24 mouse cellular contexts compared by ENCODE assay signal in genomic region chr11:11694072-11694471, GRCm38 (mm10). TPM values are rescaled to one million over a fixed set of nuclear protein-coding genes. Genes with fewer than 3 reads are reported as not detected.
A peak's percentile ranks its signal among the peaks of the same experiment; 100 is the strongest.
DNase-seq lines count a peak whose midpoint lies in the region; ATAC-seq and TF ChIP-seq lines count a peak whose summit lies in the region.
"Had no signal": no experiment of that assay in that cellular context is flagged by ENCODE, and none has a peak within 500 bp of the region (broad histone marks: within the 10 kb centered on the region; RNA-seq: fewer than 3 reads in every experiment).

No protein-coding gene starts in this region.

- no peak overlapping the region for H3K4me2 ChIP-seq in midbrain, embryonic 14.5 days (ENCODE audit: low read length)
- H3K4me2 ChIP-seq: embryonic facial prominence, embryonic 12.5 days; heart, embryonic 11.5 days; hindbrain, embryonic 12.5 days; limb, embryonic 15.5 days; lung, embryonic 15.5 days had no signal

- no peaks in the 10 kb centered on the region for H3K9me3 ChIP-seq in megakaryocyte, embryonic 14.5 days
- no peaks in the 10 kb centered on the region for H3K9me3 ChIP-seq in G1E (replicated peaks)
- no peaks in the 10 kb centered on the region for H3K9me3 ChIP-seq in limb, embryonic 10.5 days (replicated peaks)
- H3K9me3 ChIP-seq in midbrain, embryonic 14.5 days (ENCODE audit: control insufficient read depth, low read length), result no peaks in the 10 kb centered on the region
- H3K9me3 ChIP-seq: embryonic facial prominence, embryonic 12.5 days; hindbrain, embryonic 12.5 days; limb, embryonic 15.5 days; lung, embryonic 15.5 days had no signal

- peaks cover 1% of the 10 kb centered on the region for H3K36me3 ChIP-seq in megakaryocyte, embryonic 14.5 days (replicated peaks; ENCODE audit: low read length)
- peaks cover 67% of the 10 kb centered on the region for H3K36me3 ChIP-seq in G1E (replicated peaks)
- H3K36me3 ChIP-seq in limb, embryonic 10.5 days, result no peaks in the 10 kb centered on the region
- no peaks in the 10 kb centered on the region for H3K36me3 ChIP-seq in midbrain, embryonic 14.5 days (ENCODE audit: control insufficient read depth, insufficient read depth, low read length)
- H3K36me3 ChIP-seq: embryonic facial prominence, embryonic 12.5 days; hindbrain, embryonic 12.5 days; limb, embryonic 15.5 days; lung, embryonic 15.5 days had no signal

- peaks cover 84% of the 10 kb centered on the region for H3K4me1 ChIP-seq in megakaryocyte, embryonic 14.5 days
- peaks cover 88% of the 10 kb centered on the region for H3K4me1 ChIP-seq in G1E (ENCODE audit: insufficient read depth, low read depth, low read length)
- H3K4me1 ChIP-seq in limb, embryonic 10.5 days, result no peaks in the 10 kb centered on the region
- no peaks in the 10 kb centered on the region for H3K4me1 ChIP-seq in midbrain, embryonic 14.5 days (ENCODE audit: control insufficient read depth, insufficient read depth, low read length)
- H3K4me1 ChIP-seq: embryonic facial prominence, embryonic 12.5 days; hindbrain, embryonic 12.5 days; limb, embryonic 15.5 days; lung, embryonic 15.5 days had no signal

- TF ChIP-seq CTCF in G1E (IDR thresholded peaks at IDR 0.05; ENCODE audit: low read depth, low read length), result no peak

- H3K9ac ChIP-seq in midbrain, embryonic 14.5 days (replicated peaks; ENCODE audit: low read length), result no peak overlapping the region
- H3K9ac ChIP-seq: embryonic facial prominence, embryonic 12.5 days; hindbrain, embryonic 12.5 days; limb, embryonic 15.5 days; lung, embryonic 15.5 days had no signal

- no peaks in the 10 kb centered on the region for H3K27me3 ChIP-seq in megakaryocyte, embryonic 14.5 days (replicated peaks)
- H3K27me3 ChIP-seq in G1E (ENCODE audit: insufficient read depth, low read length), result no peaks in the 10 kb centered on the region
- H3K27me3 ChIP-seq in limb, embryonic 10.5 days (ENCODE audit: low read depth, poor library complexity, severe bottlenecking), result peaks cover 13% of the 10 kb centered on the region; the same call in 1 of the 2 replicates
- H3K27me3 ChIP-seq in midbrain, embryonic 14.5 days (ENCODE audit: control insufficient read depth, insufficient read depth, low read length), result no peaks in the 10 kb centered on the region
- H3K27me3 ChIP-seq: embryonic facial prominence, embryonic 12.5 days; hindbrain, embryonic 12.5 days; limb, embryonic 15.5 days had no signal

- peak overlapping the region; percentile 18 for H3K4me3 ChIP-seq in megakaryocyte, embryonic 14.5 days (replicated peaks)
- H3K4me3 ChIP-seq in G1E (ENCODE audit: low read depth, low read length), result no peak overlapping the region; the same call in 1 of the 2 replicates
- no peak overlapping the region for H3K4me3 ChIP-seq in limb, embryonic 10.5 days
- no peak overlapping the region for H3K4me3 ChIP-seq in midbrain, embryonic 14.5 days (replicated peaks; ENCODE audit: low read depth, low read length)
- H3K4me3 ChIP-seq: embryonic facial prominence, embryonic 12.5 days; erythroblast, embryonic 14.5 days; hindbrain, embryonic 12.5 days; limb, embryonic 15.5 days; lung, embryonic 15.5 days had no signal

- DNase-seq in A20 (ENCODE audit: low read depth, low spot score), result peak; percentile 80
- DNase-seq in G1E (ENCODE audit: low spot score), result peak; percentile 29
- DNase-seq in adrenal gland, postnatal 36 days, result no peak
- DNase-seq in limb, embryonic 10.5 days (ENCODE audit: low spot score), result no peak
- no peak for DNase-seq in midbrain, embryonic 14.5 days
- DNase-seq: cerebellum, adult 9-11 months; gastrocnemius, postnatal 36 days; heart, postnatal 10 days; kidney, adult 2 months; kidney, postnatal 10 days; layer of hippocampus, postnatal 36 days; lung, postnatal 4 days; retina, postnatal 1 day; thymus, postnatal 25 days had no signal

- WGBS in limb, embryonic 10.5 days, result 89% methylated on average over 2 of the region's 2 CpGs
- WGBS in midbrain, embryonic 14.5 days, result 82% methylated on average over 2 of the region's 2 CpGs

- no peak overlapping the region for H3K27ac ChIP-seq in limb, embryonic 10.5 days
- H3K27ac ChIP-seq in midbrain, embryonic 14.5 days (replicated peaks; ENCODE audit: low read depth, low read length), result no peak overlapping the region
- H3K27ac ChIP-seq: embryonic facial prominence, embryonic 12.5 days; hindbrain, embryonic 12.5 days; limb, embryonic 15.5 days; lung, embryonic 15.5 days had no signal

- ATAC-seq in megakaryocyte, adult 5-6 weeks (ENCODE audit: poor library complexity, severe bottlenecking), result no peak
- 0 out of 2 replicates have a peak, but pooled peaks have one; percentile 11 for ATAC-seq in G1E (ENCODE audit: extremely low read depth, insufficient number of reproducible peaks, low FRiP score, poor library complexity, severe bottlenecking)
- peak; percentile 37 for ATAC-seq in megakaryocyte progenitor cell, adult 5-6 weeks (replicated peaks; ENCODE audit: poor library complexity)
- no peak for ATAC-seq in midbrain, embryonic 14.5 days (ENCODE audit: low FRiP score, low TSS enrichment)
- ATAC-seq: forebrain, embryonic 14.5 days had no signal

RNA-seq across cellular contexts. Expression of gene Ikzf1, which starts 9.3 kb away (rescaled TPM):
- 15.2 and 18.0 TPM in 2 replicates for polyA plus RNA-seq in megakaryocyte, embryonic 14.5 days (2012; ENCODE audit: insufficient read depth, low replicate concordance)
- total RNA-seq in megakaryocyte, adult 5-6 weeks (2015), result 217 and 226 TPM in 2 replicates
- 80.8 and 104 TPM in 2 replicates for total RNA-seq in megakaryocyte, adult 5-6 weeks (2017)
- total RNA-seq in G1E (2014; fragmentation: Nextera tagmentation) (143 and 149 TPM in 2 replicates), G1E (2017) (60.5 and 70.1 TPM in 2 replicates)
- polyA plus RNA-seq in G1E (2012), result 214 and 245 TPM in 2 replicates
- 155 and 160 TPM in 2 replicates for total RNA-seq in megakaryocyte progenitor cell, adult 5-6 weeks (2015)
- total RNA-seq in megakaryocyte progenitor cell, adult 5-6 weeks (2017), result 58.3 and 84.0 TPM in 2 replicates
- total RNA-seq in adrenal gland, postnatal 36 days (2021), result 1 to 10 TPM; 1.8 to 2.5 TPM
- 2.2 and 3.2 TPM in 2 replicates for polyA plus RNA-seq in limb, embryonic 10.5 days (2016; fragmentation: Nextera tagmentation; extraction: Ambion mirVana)
- 2.0 and 2.6 TPM in 2 replicates for polyA plus RNA-seq in midbrain, embryonic 14.5 days (2014; fragmentation: Nextera tagmentation; extraction: Ambion mirVana)

Comparison
In these comparisons a context has a peak if more than half of its experiments do, and no peak if none do; other contexts are left out.
1. ATAC-seq: peak in G1E (single experiment) and megakaryocyte progenitor cell, adult 5-6 weeks (single experiment); none in megakaryocyte, adult 5-6 weeks (single experiment) and midbrain, embryonic 14.5 days (single experiment).
2. DNase-seq: peak in A20 (single experiment) and G1E (single experiment); none in adrenal gland, postnatal 36 days (0 of 2), limb, embryonic 10.5 days (single experiment) and midbrain, embryonic 14.5 days (single experiment).
3. RNA of gene Ikzf1, which starts 9.3 kb away (total RNA-seq): 80.8 to 226 TPM in megakaryocyte, adult 5-6 weeks, 58.3 to 160 TPM in megakaryocyte progenitor cell, adult 5-6 weeks and 60.5 to 149 TPM in G1E; 1.8 to 2.5 TPM in adrenal gland, postnatal 36 days; every median in the first group is over 10 times any median in the second.